Mouse (Mus musculus): ENCODE measurements at regions not wholly inside any gene's neighbourhood (a gene's known extent, or its start where the extent isn't known, plus 50 kb on each side); places are given as distances from the start of the nearest gene placed in this dataset.
"Not testable (repeated sequence)": the region's sequence is repeated elsewhere in the genome, so short reads cannot be mapped to it uniquely, and the experiment has no call there.

DNA sequence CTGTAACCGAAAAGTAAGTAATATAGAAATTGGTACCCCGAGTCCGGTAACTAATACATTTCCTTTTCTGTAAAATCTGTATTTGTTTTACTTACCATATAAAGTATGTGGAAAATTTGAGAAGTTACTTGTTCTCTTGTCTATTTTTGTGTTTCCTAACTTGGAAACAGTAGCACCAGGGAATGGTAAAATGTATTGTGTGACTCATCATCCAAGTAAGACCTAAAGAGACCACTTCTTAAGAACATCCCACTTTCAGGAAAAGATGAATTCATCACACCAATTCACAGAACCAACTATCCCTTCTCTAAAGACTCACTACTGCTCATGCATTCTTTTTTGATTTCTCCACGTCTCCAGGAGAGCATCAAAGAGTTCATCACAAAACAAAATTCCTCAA is 457.6 kb upstream of the Htr2a start:
- DNase-seq (ENCODE audit: low spot score in 2 of 2), result no peak

DNA sequence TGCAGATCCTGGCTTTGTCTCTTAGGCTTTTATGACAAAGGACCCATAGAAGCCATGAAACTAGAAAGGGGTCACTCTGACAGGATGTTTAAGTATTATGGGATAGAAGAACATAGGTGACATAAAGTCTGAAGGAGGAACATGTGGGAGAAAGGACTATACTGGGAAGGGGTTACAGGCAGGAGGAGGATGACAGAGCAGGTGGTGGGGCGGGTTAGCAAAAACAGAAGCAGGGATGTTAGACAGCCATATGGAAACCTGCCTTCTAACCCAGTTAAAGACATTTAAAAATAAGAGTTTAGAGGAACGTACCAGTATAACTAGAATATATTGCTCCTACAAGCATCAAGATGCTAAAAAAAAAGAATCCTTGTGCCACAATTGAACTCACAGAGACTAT is 438.9 kb upstream of the Htr2a start:
- no peak for DNase-seq (ENCODE audit: low spot score in 2 of 2)

DNA sequence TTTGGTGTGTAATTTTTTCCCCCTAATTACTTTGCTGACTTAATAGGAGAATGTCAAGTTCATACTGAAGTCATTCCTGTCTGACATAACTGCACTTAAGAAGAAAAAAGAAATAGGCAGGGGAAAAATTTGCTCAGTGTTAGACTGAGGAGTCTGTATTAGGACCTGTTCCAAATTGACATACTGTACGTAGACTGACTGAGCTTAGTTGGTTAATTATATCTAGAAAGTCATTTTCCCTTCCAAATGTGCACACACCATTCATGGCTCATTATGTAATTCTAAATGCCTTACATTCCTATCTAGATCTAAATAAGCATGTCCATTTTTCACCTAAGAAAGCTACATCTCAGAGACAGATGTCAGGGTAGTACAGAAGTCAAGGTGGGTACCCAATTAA is 435.6 kb upstream of the Htr2a start:
- no peak for DNase-seq (ENCODE audit: low spot score in 2 of 2)

DNA sequence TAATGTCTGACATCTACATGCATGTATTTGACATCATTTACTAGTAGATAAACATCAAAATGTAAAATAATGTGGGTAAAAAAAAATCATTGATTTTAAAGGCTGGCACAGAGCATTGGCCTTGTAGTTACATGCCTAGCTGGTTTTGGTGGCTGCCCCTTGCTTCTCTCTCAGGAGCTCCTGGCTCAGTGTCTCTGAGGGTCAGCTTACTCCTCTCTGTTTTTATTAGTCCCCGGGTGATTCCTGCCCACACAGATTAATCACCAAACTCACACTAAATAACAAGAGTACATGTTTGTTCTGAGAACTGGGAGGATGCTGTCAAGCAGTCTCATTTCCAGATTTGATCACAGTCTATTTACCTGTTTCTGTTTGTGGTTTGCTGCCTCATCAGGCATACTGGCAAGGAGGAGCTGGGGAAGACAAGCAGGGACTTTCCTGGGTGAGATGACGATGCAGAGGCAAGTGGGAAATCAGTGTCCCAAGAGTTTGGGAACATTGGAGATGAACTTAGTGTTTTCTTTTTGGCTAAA is 422.7 kb upstream of the Htr2a start:
- DNase-seq (ENCODE audit: low spot score in 2 of 2), result no peak

DNA sequence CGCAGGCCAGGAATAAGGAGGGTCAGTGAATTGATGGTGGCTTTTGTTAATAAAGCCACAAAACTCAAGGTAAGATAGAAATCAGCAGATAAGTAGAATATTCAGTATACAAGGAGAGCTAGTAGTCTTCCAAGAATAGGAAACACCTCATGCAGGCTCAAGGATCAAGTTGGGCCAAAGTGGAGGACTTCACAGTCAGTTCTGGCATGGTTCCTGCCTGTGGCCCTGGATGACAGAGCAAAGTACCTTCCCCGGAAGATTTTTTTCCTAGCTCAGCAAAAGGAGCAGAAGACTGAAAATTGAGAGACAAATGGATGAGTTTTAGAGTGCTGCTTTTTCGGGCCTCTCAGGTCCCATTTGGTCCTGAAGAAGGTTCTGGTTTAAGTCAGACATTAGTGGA is 420.9 kb upstream of the Htr2a start:
- no peak for DNase-seq (ENCODE audit: low spot score in 2 of 2)

DNA sequence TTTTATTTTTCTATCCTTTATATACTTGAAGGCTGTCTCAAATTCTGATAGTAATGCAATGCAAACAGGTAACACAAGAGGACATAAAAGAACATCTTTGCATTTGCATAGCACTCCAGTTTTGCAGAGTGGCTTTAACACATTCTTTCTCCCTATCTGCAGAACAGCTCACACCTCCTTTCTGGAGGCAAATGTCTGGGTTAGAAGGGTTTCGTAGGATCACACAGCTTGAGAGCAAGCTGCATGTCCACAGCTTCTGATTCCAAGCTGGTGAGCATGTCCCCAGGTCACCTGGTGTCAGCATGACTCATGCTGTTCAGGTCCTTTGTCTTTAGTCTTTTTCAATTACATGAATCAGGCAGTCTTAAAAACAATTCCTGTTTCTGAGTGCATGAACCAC is 418.5 kb upstream of the Htr2a start:
- no peak for DNase-seq (ENCODE audit: low spot score in 2 of 2)

DNA sequence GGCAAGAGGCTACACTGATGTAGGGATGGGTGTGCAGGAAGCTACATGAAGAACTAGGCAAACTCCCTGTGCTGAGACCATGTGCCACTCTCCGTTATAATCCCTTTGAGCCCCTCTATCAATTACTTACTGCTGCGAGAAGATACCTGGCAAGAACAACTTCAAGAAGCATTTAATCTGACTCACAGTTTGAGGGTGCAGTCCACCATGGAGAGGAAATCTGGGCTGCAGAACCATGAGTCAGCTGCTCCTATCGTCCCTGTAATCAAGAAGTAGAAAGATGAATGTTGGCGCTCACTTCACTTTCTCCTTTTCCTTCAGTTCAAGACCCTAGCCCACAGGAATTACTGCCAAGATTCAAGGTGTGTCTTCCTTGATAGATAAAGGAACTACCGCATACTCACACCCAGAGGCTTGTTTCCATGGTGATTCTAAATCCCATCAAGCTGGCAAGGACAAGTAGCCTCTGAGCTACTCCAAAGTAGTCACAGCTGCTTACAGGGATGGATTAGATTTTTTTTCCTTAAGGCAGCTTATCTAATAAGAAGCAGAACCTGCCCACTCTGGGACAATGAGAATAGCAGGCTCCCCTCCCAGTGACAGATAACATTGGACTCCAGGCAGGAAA is 411.0 kb upstream of the Htr2a start:
- no peak for DNase-seq (ENCODE audit: low spot score in 2 of 2)

DNA sequence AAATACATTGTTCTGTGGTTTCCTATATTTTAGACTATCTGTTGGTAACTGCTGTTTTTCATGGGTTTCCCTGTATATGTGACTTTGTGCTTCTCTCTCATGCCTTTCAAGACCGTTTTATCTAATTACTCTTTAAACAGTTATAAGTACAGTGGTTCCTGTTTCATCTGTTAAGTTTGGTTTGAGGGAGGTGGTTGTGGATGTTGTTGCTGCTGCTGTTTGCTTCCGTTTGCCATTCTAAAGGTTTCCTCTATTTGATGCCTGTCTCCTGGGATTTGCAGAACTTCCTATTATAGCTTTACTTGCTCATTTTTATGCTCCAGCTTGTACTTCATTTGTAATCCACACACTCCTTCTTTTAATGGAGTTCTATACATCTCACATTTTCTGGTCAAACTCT is 400.4 kb upstream of the Htr2a start:
- DNase-seq (ENCODE audit: low spot score in 2 of 2), result no peak

DNA sequence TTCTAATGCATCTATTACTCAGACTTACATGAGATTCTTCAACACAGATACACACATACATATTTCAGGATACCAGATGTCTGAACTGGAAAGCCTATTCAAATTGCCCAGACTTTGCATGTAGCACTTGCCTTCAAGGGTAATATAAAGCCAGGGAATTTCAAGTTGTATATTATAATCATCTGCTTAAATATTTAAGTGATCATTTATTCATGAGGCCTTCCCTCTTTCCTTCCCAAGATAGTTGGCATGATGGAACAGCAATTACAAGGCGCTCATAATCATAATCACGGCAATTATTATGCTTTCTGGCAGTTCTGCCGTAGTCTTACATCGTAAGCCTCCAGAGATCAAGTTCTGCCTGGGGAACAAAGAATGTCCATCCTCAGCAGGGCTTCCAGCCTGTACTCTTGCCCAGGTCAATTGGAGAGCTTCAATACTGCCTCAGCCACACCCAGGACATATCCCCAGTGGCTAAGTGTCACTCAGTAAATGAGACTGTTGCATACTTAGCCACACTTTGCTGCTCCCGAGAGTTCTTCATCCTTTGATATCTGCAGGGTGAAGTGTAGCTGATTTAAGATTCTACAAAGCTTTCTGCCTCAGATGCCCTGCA is 391.3 kb upstream of the Htr2a start:
- DNase-seq (ENCODE audit: low spot score in 2 of 2), result no peak

DNA sequence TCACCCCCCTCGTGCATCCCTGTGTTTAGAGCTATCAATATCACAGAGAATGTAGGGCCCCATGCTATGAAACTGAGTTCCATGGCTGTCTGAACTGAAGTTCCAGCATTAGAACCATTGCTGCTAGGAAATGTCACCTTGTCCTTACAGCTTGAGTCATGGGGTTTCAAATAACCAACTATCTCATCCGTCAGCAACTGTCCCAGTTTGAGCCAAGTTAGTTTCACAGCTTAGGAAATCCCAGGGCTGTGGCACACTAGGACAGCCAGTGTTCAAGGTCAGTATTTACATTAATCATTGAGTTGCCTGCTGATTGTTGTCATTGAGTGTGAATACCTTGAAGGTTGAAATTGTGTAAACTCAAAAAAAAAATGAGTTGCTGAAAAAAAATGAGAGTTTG is 390.6 kb upstream of the Htr2a start:
- peak; percentile 2 to 10 for DNase-seq (ENCODE audit: low spot score in 2 of 2)

DNA sequence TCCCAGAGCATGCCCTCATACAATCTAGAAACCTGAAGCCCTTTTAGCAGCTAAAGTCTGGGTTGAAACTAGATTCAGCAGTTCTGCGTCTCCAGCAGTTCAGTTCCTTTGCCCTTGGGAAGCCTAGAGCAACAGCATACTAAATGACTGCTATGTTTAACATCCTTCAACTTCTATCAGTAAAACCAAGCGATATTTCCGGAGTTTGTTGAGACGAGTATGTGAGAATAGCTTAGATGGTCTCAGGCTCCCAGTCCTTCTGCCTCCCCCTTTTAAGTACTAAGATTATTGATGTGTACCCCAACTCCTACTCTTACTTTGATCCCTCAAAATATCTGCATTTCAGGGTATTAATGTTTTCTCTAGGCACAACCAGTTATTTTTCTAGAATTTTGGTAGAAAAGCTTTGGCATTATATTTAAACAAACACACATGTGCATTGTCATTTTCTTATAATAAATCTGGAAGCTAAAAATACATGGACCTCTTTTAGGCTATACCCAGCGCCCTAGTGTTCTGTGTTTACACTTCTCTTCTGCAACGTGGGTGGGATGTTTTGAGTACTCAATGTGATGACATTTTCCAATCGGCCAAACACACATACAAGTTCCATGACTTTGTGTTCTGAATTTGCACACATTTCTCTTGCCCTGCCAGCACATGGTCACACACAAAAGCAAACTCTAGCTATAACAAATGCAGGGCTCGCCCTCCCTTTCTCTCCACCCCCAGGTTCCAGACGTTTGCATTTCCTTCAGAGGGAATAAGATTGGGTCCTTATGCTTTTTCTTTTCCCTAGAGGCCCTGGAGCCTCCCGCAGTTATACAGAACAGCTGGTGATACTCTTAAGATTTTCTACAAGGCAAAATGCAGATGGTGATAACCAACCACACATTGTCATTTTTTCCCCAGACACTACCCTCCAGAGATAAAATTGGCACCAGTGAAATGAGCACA is 388.2 kb upstream of the Htr2a start:
- DNase-seq (ENCODE audit: low spot score in 2 of 2), result no peak

DNA sequence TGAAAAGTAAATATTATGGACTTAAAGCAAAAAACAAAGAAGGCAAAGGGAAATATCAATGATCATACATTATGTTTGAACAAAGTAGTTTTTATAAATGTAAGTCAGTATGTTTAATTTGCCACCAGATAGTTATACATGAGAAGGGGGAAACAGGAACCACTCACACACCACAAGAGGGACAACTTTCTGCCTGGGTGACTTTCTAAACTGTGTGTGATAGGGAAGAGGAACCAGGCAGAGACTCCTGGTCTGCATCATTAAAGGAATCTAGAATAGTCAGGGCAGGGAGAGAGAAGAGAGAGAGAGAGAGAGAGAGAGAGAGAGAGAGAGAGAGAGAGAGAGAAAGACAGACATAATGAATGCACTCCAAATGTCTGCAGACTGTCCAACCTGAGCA is 385.6 kb upstream of the Htr2a start:
- DNase-seq (ENCODE audit: low spot score in 2 of 2), result no peak

DNA sequence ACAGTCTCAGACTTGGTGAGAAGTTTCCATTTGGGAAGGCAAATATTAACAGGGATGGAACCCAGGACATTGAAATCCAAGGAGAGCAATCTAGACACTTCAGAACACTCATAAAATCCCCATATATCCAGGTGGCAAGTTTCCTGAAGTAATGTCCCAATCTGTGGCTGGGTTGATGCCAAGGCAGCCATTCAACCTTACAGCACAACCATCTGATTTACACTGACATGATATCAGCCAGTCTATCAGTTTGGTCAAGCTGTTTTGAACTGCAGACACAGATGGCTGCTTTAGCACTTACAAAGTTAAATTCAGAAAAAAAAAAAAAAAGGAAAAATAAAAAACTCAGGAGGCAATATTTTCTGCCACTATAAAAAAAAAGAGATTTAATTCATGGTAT is 381.2 kb upstream of the Htr2a start:
- no peak for DNase-seq (ENCODE audit: low spot score in 2 of 2)

DNA sequence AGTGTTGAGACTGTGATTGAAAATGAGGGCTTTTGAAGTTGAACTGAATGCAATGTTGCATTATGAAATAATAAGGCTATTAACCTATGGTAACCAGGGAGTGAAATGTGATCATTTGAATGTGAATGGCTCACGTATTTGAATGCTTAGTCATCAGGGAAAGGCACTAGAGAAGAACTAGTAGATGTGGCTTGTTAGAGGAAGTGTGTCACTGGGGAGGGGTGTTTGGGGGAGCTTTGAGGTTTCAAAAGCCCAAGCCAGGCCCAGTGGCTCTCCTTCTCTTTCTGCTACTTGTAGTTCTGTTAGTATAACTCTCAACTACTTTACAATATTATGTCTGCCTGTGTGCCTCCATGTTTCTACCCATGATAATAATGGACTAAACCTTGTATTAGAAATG is 373.6 kb upstream of the Htr2a start:
- no peak for DNase-seq (ENCODE audit: low spot score in 2 of 2)

DNA sequence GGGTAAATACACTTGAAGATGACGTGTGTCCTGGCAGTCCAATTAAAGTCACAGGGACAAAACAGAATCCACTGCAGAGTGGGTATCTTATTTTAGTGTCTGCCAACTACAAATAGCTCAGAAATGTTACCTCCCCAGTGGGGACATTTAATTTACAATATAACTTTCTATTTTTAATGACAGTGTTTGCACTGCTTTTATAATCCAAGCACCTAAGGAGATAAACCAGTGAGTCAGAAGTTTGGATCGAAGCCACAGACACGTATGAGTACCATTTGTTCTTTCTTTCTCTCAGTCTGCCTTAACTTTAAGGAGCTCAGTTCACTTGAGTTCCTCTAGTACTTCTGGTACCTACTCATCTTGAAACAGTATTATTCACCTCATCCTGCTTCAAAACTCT is 346.1 kb upstream of the Htr2a start:
- peak in 1 of 2 experiments; percentile 1 for DNase-seq (ENCODE audit: low spot score in 2 of 2)

DNA sequence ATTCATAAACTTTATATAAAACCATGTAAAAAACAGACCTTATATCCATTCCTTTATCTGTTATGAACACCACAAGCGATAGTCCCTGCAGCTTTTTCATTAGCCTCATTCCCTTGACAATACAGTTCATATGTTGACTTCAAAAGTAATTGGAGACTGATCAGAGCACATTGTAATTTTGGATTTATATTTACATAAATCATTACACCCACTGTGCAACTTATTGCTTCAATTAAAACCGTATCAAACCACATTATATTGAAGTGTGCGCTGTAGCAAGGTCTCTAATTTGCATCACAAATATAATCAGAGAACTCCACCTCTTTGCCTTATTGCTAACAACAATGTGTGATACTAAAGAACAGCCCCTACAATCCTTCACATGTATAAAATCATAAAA is 336.2 kb upstream of the Htr2a start:
- no peak for DNase-seq (ENCODE audit: low spot score in 2 of 2)

DNA sequence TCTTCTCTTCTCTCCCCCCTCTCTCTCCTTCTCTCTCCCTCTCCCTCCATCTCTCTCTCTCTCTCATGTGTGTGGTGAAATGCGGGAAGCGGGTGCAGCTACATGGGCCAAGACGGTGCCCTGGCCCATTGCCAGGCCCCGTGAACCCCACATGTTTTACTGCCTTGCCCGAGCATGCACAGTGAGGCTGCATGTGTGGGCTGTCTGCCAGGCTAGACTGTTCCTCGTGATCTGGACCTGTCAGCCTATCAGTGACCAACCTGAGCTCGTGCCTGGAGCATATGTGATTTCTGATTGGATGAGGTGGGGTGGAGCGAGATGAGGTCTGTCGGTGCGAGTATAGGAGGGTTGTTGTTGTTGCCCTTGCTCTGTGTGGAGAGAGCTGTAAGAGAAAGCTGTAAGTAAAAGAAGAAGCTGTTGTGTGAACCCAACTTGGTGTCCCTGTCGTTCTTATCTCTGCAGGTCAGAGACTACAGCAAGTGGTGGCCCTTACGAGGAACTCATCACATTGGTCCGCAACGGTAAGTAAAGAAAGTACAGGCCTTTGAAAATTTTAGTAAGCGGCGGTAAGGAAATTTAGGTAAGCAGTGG is 333.8 kb upstream of the Htr2a start:
- no peak for DNase-seq (ENCODE audit: low spot score in 2 of 2)

DNA sequence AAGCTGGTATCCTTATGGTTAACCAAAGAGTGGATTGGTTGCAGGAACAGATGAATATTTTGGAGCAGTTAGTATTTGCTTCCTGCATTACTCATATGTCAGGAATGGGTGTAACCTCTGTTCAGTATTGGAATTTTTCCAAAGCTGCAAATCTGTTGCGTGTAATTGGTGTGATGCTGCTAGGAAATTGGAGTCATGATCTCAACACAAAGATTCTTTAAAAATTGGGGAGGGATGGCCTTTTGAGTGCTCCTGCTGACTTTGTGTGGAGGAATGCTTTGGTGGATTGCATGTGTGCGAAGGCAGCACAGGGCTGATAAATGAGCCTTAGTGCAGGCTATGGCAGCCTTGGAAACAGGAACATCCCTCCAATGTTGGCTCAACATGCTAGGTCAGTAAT is 331.2 kb upstream of the Htr2a start:
- DNase-seq (ENCODE audit: low spot score in 2 of 2), result not testable (repeated sequence)

DNA sequence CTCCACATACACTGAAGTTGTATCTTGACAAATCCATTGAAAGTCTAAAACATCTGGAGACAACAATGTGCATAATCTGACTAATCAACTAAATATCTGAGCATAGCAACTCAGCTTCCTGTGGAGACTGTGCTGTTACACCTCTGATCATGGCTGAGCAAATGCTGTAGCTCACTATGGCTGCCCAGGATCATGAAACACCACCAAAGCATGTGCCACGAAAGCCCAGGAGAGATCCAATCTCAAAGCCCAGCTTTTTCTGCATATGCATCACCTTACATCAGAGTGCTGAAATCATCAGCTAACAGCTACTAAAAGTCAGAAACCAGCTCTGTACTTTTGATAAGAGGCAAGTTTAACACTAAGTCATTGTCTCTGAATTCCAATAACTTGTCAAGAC is 313.3 kb upstream of the Htr2a start:
- DNase-seq (ENCODE audit: low spot score in 2 of 2), result no peak

DNA sequence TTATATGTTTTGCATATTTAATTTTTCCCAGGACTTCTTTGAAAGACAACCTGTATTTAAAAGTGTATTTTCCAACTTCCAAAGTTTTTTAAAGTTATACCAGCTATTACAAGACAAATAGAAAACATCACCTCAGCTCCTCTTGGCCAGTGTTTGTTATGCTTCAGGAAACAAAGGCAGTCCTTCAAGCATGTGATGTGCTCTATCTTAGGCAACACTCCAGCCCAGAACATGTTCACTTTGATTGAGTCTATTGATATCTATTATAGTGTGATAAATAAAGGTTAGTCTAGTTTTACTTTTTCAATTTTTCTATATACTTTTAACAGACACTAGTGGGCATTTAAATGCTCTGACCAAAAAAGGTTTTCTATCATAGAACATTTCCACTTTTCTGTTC is 289.9 kb upstream of the Htr2a start:
- no peak for DNase-seq (ENCODE audit: low spot score in 2 of 2)

DNA sequence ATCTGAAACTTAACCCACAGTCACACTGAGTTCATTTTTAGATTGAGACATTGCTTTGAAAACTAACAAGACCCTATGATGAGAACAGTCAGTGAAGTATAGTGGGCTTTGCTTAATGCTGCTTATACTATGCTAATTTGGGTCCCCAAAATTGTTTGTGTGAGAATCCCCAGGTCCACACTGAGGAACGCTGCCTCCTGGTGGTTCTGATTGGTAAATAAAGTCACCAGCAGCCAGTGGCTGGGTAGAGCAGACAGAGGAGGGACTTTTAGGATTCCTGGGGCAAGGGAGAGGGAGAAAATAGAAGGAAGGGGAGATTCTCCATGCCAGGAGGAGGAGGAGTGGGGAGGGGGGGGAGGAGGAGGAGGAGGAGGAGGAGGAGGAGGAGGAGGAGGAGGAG is 288.4 kb upstream of the Htr2a start:
- no peak for DNase-seq (ENCODE audit: low spot score in 2 of 2)

DNA sequence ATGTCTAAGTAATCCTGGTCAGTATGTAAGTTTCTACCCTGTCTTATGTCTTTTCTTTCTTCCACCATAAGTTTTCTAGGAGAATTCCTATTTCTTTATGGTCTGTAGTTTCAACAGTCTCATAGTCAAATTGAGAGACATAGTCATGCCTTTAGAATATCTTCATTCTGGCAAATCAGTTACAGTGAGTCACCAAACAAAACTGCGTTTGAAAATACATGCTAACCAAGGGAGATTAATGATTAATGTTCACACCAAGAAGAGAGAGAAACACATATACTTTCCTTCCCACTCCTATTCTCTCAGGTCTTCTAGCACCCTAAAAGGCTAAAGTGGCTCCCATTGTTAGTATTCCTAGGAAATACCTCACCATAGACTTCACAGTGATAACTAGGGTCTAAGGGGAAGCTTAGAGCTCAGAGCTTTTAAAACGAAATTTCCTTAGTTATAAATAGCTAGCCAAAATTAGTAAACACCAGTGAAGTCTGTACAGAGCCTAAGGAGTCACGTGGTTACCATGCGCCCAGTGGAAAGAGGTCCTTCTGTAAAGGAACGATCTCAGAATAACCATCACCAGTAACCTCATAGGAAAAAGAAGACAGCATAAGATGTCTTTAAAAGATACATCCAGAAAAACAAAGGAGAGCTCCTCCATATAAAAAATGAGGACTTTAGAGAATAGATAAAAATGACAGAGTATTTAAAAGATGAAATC is 281.8 kb upstream of the Htr2a start:
- no peak for DNase-seq (ENCODE audit: low spot score in 2 of 2)
